Mouse (Mus musculus): ENCODE data around the gene Ltbp2. TPM values are rescaled to one million over a fixed set of nuclear protein-coding genes. Genes with fewer than 3 reads are reported as not detected.

The Ltbp2 gene
- 1 to 10 TPM; 1.6 to 7.3 (median 5.3) TPM for total RNA-seq (2022)

- DNase-seq = peak; percentile 76
These were observed at the start of gene Ltbp2 for GRCm38 (mm10) chr12:84876481-84877121. Ltbp2 (minus strand) TSS chr12:84876532.

GRCm38 (mm10) chr12:84924324-84924723 is 48.0 kb upstream of the Ltbp2 start:
- DNase-seq = no peak

DNA sequence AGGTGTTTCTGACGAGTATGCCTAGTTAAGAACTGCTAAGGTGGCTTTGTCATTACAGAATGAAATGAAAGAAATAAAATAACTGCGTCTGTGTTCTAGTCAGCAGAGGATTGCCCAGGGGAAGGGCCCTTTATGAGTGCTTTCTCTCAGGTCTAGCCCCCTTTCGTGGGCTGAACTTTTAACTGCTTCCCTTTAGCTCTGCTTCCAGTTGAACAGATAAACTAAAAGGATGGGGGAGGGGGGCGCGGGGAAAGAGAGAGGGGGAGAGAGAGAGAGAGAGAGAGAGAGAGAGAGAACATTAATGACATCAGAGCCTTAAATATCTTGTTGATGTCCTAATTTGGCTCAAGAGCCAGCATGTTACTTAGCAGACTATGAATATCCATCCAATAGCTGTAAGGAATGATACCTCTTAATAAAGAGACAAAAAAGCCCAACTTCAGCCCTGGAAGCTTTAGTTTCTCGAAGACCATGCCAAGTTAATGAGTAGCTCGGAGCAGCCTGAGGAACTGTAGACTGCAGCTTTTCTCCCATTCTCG is 45.6 kb upstream of the Ltbp2 start:
- no peak for DNase-seq

DNA sequence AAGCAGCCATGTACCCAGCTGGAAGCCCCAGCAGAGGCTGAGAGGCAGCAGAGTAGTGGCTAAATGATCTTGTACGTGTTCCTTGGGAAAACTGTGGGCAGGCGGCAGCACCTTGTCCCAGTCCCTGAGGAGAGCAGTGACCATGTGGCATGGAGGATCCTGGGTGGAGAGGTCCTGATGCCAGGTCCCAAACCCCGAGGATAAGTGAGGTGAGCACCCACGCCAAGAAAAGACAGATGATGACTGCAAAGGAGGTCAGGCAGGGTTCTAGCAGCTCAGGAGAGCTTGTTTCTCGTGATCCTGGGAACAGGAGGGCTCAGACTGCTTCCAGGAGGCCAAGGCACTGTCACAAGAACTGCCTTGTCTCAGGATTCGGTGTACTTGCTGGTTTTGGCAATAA is 42.5 kb upstream of the Ltbp2 start:
- no peak for DNase-seq

DNA sequence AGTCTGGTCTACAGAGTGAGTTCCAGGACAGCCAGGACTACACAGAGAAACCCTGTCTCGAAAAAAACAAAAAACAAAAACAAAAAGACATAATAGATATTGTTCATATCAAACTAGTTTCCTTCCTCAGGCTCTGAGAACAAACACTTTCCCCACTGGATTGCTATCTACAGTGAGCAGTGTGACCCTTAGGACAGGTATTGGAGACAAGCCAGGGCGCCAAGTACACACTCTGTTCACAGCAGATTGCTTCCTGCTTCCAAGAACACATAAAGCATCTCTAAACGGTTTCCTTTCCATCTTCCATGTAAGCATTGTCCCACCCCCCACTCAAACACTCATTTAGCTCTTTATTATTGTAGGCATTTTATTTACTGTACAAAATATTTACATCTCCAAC is 41.5 kb upstream of the Ltbp2 start:
- DNase-seq = no peak

DNA sequence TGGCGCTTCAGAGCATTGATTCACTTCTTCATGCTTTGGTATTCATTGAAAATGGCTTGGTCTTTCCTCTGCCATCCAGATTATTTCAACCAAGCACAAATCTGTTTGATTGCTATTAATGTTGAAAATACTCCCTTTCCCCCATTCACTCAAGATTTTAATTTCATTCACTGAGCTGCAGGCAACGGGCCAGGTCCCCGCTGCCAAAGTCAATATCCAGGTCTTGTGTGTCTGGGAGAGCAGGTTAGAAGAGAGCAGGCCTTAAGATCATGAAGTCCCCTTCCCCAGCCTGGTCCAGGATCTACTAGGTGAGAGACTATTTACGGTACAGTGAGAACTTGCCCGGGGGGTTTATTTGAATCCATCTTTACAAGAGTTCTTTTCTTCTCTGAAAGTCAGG is 38.6 kb upstream of the Ltbp2 start:
- DNase-seq = no peak

DNA sequence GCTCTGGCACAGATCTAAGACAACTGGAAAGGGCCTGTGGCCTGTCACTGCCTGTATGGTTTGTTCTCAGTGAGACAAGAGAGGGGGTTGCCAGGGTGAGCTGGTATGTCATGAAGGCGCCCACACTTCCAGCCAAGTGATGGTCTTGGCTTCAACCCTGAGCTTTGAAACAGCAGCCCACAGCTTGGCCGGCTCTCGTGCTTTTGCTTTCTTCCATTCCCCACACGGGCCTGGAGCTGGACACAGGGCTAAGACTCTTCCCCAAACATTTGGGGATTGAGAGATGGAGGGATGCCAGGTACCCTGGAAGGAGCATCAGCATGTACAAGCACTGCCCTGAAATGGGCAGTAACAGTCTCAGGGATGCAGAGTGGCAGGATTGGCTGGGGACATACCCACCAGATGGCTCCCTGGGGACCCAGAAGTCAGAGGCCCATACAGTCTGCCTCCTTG is 36.3 kb upstream of the Ltbp2 start:
- DNase-seq = no peak

DNA sequence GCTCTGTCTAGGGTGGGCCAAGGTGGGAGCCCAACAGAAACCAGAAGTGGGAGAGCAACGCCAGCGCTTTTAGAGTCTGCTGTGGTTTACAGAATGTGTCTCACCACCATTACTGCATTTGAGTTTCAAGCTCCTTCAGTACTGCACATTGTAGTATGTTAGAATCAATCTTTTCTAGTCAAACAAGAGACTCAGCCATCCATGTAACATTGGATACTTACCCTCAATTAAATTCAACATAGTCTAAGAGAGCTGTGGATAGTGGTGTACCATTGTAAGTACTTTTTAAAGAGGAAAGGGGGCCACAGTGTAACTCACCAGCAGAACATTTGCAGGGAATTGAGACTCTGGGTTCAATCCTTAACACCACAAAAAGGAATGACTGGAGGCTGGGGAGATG is 35.3 kb upstream of the Ltbp2 start:
- no peak for DNase-seq

- no peak for DNase-seq
These were observed 33.7 kb upstream of the Ltbp2 start for GRCm38 (mm10) chr12:84910066-84910465.

DNA sequence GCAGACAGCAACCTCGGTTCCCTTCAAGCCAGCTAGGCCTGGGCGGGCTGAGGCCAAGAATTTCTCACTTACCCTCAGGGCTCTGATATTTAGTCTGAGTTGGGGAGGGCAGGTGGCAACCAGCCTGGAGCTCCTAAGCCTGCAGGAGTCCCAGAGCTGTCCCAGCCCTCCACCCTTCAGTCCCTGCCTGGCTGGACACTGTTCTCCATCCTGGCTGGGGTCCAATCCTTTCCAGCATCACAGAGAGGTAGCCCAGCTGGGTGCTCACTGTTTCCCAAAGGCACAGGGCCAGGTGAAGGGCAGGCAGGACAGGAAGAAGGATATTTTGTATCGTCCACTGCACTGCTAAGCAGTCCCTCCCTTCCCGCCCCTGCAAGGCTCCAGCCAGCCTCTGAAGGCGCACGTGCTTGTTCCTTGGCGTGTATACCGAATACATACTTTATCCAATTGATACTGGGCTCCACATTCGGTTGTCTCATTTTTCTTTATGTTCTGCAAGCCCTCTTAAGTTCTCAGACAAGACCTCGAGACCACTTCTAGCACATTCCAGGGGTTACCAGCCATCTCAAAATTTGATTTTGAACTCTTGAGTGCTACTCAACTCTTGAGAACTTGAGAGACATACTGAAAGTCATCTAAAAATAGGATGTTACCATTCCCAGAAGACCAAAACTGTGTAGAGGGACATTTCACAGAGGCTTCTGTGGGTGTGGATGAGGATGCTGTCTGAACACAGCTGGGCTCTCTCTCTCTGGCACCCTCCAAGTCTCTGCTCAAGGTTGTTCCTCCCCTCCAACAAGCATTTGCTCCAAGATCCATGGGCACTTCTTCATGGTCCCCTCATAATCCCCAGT is 31.5 kb upstream of the Ltbp2 start:
- no peak for DNase-seq

- DNase-seq = no peak
These were observed 30.8 kb upstream of the Ltbp2 start for GRCm38 (mm10) chr12:84907024-84907626.

GRCm38 (mm10) chr12:84904399-84904798 is 28.1 kb upstream of the Ltbp2 start:
- no peak for DNase-seq

- no peak for DNase-seq
These were observed 24.0 kb upstream of the Ltbp2 start for GRCm38 (mm10) chr12:84900317-84900716.

- no peak for DNase-seq
These were observed 21.0 kb upstream of the Ltbp2 start for GRCm38 (mm10) chr12:84897322-84897721.

- no peak for DNase-seq
These were observed 19.9 kb upstream of the Ltbp2 start for GRCm38 (mm10) chr12:84896235-84896634.

- DNase-seq = no peak
These were observed 17.6 kb upstream of the Ltbp2 start for GRCm38 (mm10) chr12:84893648-84894628.

- DNase-seq = no peak
These were observed 14.0 kb upstream of the Ltbp2 start for GRCm38 (mm10) chr12:84890289-84890688.

DNA sequence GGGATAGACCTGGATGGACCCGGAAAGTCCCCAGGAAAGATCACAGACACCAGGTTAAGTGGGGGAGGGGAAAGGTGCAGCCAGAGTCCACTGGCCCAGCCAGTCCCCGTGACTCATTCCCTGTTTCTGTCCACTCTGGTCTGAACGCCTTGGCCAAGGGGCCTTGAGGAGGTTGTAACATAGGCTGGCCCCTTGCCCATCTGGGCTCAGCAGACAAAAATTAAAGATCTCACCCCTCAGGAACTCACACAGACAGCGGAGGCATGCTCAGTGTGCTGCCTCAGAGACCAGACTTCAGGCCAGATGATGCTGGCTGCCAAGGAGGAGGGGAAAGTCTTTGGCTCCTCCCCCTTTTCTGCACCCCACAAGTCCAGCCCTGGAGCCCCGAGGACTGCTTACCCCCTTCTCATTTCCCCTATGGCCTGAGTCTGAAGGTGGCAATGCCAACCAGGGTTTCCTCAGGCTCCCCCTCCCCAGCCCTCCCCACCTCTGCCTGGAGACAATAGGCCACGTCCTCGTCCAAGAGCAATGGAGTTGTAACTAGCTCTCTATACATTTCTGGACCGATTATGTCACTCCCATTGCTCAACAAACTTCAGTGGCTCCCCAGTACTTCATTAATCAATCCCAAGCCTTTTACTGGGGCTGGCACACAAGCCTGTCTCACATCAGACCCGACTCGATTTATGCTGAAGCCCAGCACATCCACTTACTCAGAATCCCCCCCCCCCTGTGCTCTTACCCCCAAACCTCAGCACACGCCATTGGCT is 9.0 kb upstream of the Ltbp2 start:
- DNase-seq = peak; percentile 60

DNA sequence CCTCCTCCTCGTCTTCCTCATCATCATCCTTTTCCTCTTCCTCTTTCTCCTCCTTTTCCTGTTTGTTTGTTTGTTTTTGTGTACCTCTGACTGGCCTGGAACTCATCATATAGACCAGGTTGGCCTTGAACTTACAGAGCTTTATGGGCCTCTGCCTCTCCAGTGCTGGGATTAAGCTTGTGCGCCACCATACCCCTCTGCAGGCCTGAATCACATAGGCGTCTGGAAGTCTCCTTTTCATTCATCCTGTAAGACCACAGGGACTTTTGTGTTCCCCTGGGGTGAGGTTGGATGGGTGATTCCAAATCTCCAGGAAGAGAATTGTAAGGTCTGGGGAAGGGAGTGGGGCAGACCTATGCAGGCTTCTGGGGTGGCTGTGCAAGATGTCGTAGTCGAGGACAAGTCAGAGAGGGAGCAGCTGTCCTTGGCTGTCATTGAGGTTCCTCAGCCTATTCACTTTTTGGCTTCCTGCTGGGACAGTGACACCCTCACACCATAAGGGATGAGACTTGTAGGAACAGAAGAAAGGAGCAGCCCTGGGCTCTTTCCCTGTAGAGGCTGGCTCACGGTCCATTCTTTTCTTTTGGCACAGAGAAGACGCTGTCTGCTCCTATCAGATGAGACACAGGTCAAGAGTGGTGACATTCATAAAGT is 8.2 kb upstream of the Ltbp2 start:
- DNase-seq = no peak

- DNase-seq = no peak
These were observed 6.5 kb upstream of the Ltbp2 start for GRCm38 (mm10) chr12:84882796-84883195.

DNA sequence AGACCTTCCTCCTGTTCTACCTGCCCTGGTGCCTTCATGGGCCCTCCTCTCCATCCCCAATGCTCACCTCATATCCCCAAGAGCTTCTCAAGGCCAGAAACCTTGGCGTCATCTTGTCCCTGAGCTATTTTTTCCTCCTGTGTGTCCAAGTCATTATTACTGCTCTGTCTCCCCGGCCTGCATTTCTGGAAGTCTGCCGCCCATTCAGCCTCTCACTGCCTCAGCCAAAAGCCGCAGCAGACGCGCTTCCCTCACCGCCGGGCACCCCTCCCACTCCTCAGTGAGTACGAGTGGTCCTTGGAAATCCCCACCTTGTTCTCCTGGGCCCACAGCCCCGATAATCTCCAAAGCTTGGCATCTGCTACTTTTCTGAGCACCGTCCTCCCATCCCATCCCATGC is 3.8 kb upstream of the Ltbp2 start:
- DNase-seq = no peak

Measured in adrenal gland, adult 8-10 months (tissue).